Mouse (Mus musculus) bone marrow, adult 2 months (tissue): ENCODE measurements around the gene Col16a1.

Experiments
- CTCF ChIP-seq: fragments of 200-500 bp; IDR thresholded peaks from 2 replicates; pipeline ENCODE4 v1.5.1; 2011; ENCODE audit warnings: low read length, control low read depth; ENCODE audit not compliant: control insufficient read depth, insufficient read depth
- POLR2A ChIP-seq: fragments of 200-500 bp; IDR thresholded peaks from 2 replicates; pipeline ENCODE4 v1.6.1; 2011; ENCODE audit warnings: low read depth, mild to moderate bottlenecking, control low read depth, low read length, borderline replicate concordance; ENCODE audit not compliant: control insufficient read depth

DNA sequence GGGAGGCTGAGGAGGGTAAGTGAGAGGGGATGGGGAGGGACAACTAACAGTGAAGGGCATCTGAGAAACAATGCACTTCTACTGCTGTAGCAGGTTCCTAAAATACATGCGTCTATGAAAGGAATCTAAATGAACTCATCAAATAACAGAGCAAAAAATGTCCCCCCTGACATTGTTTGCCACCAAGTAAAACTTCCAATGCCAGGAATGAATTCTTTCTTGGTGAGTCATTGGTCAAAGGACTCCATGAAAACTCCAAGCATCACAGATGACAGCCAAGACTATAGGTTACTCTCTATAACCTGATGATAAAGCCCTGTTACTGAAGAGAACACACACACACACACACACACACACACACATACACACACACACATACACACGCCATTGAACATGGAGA is 16.5 kb upstream of the Col16a1 start:
- TF ChIP-seq CTCF (no peak), POLR2A (no peak)
